Mouse (Mus musculus) intestine, embryonic 14.5 days (tissue): ENCODE measurements around the gene Pla2g2e. TPM values are rescaled to one million over a fixed set of nuclear protein-coding genes. Genes with fewer than 3 reads are reported as not detected.
A peak's percentile ranks its signal among the peaks of the same experiment; 100 is the strongest.
"Not testable (repeated sequence)": the region's sequence is repeated elsewhere in the genome, so short reads cannot be mapped to it uniquely, and the experiment has no call there.

Experiments used
- ATAC-seq: fragments of 200-750 bp; cut with Nextera tagmentation; replicated peaks from 2 replicates; pipeline ENCODE4 v1.8.0; 2017; ENCODE audit warnings: low read depth, moderate number of reproducible peaks, moderate TSS enrichment, moderate library complexity; ENCODE audit not compliant: low FRiP score, low TSS enrichment
- DNase-seq: peaks from one replicate; pipeline ENCODE4 v3.0.0-alpha.2; 2018; ENCODE audit warnings: low spot score
- H3K27ac ChIP-seq: fragments of 300-500 bp; sonication (generic); 2 replicates; pipeline ENCODE4 v1.5.1; 2014; ENCODE audit warnings: low read depth, mild to moderate bottlenecking, control low read depth
- H3K27me3 ChIP-seq: fragments of 300-500 bp; sonication (generic); replicated peaks from 2 replicates; pipeline ENCODE4 v1.6.1; 2014; ENCODE audit warnings: low read length, control low read depth; ENCODE audit not compliant: control insufficient read depth, insufficient read depth
- H3K36me3 ChIP-seq: fragments of 300-500 bp; sonication (generic); 2 replicates; pipeline ENCODE4 v1.6.1; 2014; ENCODE audit warnings: low read length, control low read depth; ENCODE audit not compliant: control insufficient read depth, insufficient read depth
- H3K4me1 ChIP-seq: fragments of 300-500 bp; sonication (generic); replicated peaks from 2 replicates; pipeline ENCODE4 v1.6.1; 2014; ENCODE audit warnings: low read length, control low read depth, mixed read lengths; ENCODE audit not compliant: control insufficient read depth, insufficient read depth
- H3K4me2 ChIP-seq: fragments of 300-500 bp; sonication (generic); 2 replicates; pipeline ENCODE4 v1.6.1; 2014; ENCODE audit warnings: low read length
- H3K4me3 ChIP-seq: fragments of 300-500 bp; sonication (generic); 2 replicates; pipeline ENCODE4 v1.5.1; 2014; ENCODE audit warnings: low read depth, low read length, control low read depth, mixed read lengths
- H3K9ac ChIP-seq: fragments of 300-500 bp; sonication (generic); 2 replicates; pipeline ENCODE4 v1.6.1; 2014; ENCODE audit warnings: mild to moderate bottlenecking, low read length
- H3K9me3 ChIP-seq: fragments of 300-500 bp; sonication (generic); 2 replicates; pipeline ENCODE4 v1.6.1; 2016; ENCODE audit warnings: low read length, control low read depth; ENCODE audit not compliant: control insufficient read depth
- WGBS: fragments of 180-500 bp; shearing (Covaris S2); extraction: QIAGEN DNeasy Blood & Tissue Kit; methylation state at CpG from one replicate; pipeline ENCODE4 v1.1.7; 2014; 5-methylcytosine and 5-hydroxymethylcytosine counted together
- polyA plus RNA-seq: library from polyadenylated mRNA; unstranded; fragments of >200 nt; fragmentation: Nextera tagmentation; extraction: Ambion mirVana; gene quantifications from 2 replicates; pipeline ENCODE4 v1.2.1, GENCODE M21; 2014

Gene Pla2g2e
- polyA plus RNA-seq, 1 experiment from 2014 or later: not detected

- H3K4me2 ChIP-seq, H3K36me3 ChIP-seq, H3K9ac ChIP-seq, ATAC-seq, H3K27ac ChIP-seq, DNase-seq, H3K4me3 ChIP-seq, H3K27me3 ChIP-seq, H3K4me1 ChIP-seq, H3K9me3 ChIP-seq: not testable (repeated sequence)
- WGBS: 78% methylated on average over 2 of the region's 2 CpGs
These were observed 2.5 kb upstream of the Pla2g2e start for GRCm38 (mm10) chr4:138875275-138875674.

- WGBS: 98% methylated on average over 2 of the region's 2 CpGs
- no peak overlapping the region for H3K4me3 ChIP-seq
- ATAC-seq (no peak), DNase-seq (no peak)
- H3K27ac ChIP-seq: no peak overlapping the region
- H3K9me3 ChIP-seq: no peaks in the 10 kb centered on the region
- no peaks in the 10 kb centered on the region for H3K4me1 ChIP-seq
- no peak overlapping the region for H3K4me2 ChIP-seq
- no peaks in the 10 kb centered on the region for H3K27me3 ChIP-seq
- H3K9ac ChIP-seq: no peak overlapping the region
- no peaks in the 10 kb centered on the region for H3K36me3 ChIP-seq
These were observed 1.8 kb upstream of the Pla2g2e start for GRCm38 (mm10) chr4:138875986-138876385.

- no peak overlapping the region for H3K27ac ChIP-seq
- no peak for ATAC-seq
- no peaks in the 10 kb centered on the region for H3K9me3 ChIP-seq
- H3K27me3 ChIP-seq: no peaks in the 10 kb centered on the region
- no peak overlapping the region for H3K4me3 ChIP-seq
- no peak overlapping the region for H3K4me2 ChIP-seq
- no peaks in the 10 kb centered on the region for H3K36me3 ChIP-seq
- WGBS: 49% methylated on average over 8 of the region's 8 CpGs
- H3K9ac ChIP-seq: no peak overlapping the region
- H3K4me1 ChIP-seq: no peaks in the 10 kb centered on the region
- no peak for DNase-seq
These were observed 1.0 kb downstream of the Pla2g2e start for GRCm38 (mm10) chr4:138878783-138879182.

DNA sequence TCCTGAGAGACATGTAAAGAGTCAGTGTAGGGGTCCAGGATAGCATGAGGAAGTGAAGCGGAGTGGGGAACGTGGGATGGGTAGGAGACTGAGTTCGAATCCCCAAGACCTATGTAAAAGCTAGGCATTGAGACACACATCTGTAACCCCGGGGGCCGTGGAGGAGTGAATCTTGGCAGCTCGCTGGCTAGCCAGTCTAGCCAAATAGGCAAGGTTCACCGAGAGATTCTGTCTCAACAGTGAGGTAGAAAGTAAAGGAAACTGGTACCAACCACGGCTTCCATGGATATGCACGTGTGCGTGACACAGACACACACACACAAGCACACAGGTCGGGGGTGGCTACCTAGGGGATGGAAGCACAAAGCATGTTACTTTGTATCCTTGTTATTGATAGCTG, 2.1 kb downstream of the Pla2g2e start:
- Histone ChIP-seq H3K4me3 (no peak overlapping the region), H3K4me2 (no peak overlapping the region), H3K27ac (no peak overlapping the region), H3K9ac (no peak overlapping the region), H3K4me1 (no peaks in the 10 kb centered on the region), H3K9me3 (no peaks in the 10 kb centered on the region), H3K36me3 (no peaks in the 10 kb centered on the region), H3K27me3 (no peaks in the 10 kb centered on the region)
- no peak for DNase-seq
- WGBS: 85% methylated on average over 11 of the region's 11 CpGs
- no peak for ATAC-seq

DNA sequence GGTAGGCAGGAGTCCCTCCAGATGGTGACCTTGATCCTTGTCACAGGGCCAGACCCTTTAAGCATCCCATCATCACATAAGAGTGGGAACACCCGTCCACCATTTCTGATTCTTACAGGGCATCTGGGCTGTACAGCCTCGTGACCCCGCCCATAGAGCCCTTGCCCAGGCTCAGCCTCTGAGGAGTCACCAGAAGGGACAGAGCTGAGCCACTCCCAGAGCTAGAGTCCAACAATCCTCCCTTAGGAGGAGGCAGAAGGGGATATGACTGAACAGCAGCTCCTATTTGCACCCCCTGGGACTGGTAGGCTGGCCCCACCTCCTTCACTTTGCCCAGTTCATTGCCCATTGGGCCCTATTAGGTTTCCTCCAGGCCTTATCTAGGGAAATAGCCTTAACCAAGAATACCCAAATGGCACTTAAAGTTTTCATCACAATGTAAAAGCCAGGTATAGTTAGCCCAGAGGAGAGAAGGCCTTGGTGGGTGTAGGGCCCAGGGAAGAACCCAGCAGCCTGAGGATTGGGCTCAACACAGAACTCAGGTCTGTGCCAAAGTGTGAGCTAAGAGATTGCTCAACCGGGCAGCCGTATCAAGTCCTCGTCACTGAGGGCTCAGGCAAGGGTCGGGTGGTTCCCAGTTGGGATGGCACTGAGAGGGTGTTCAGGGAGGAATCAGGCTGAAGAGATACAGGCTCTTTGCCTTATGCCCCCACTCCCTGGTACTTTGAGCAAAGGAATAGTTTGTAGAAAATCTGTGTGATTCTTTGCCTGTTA, 3.3 kb downstream of the Pla2g2e start:
- DNase-seq (no peak), ATAC-seq (no peak)
- H3K36me3 ChIP-seq: no peaks in the 10 kb centered on the region
- H3K4me3 ChIP-seq: no peak overlapping the region
- no peak overlapping the region for H3K27ac ChIP-seq
- no peaks in the 10 kb centered on the region for H3K9me3 ChIP-seq
- no peak overlapping the region for H3K4me2 ChIP-seq
- no peak overlapping the region for H3K9ac ChIP-seq
- H3K4me1 ChIP-seq: no peaks in the 10 kb centered on the region
- WGBS: 78% methylated on average over 7 of the region's 7 CpGs
- H3K27me3 ChIP-seq: no peaks in the 10 kb centered on the region

GRCm38 (mm10) chr4:138882179-138882578, 4.4 kb downstream of the Pla2g2e start:
- Histone ChIP-seq H3K27ac (no peak overlapping the region), H3K4me1 (no peaks in the 10 kb centered on the region), H3K9ac (no peak overlapping the region), H3K27me3 (no peaks in the 10 kb centered on the region), H3K36me3 (no peaks in the 10 kb centered on the region), H3K4me3 (no peak overlapping the region), H3K4me2 (peak overlapping the region; percentile 38), H3K9me3 (no peaks in the 10 kb centered on the region)
- DNase-seq (no peak), ATAC-seq (no peak)
- 16% methylated on average over 16 of the region's 16 CpGs for WGBS

GRCm38 (mm10) chr4:138884261-138884660, 6.5 kb downstream of the Pla2g2e start:
- H3K36me3 ChIP-seq: no peaks in the 10 kb centered on the region
- peak; percentile 94 for DNase-seq
- ATAC-seq: no peak
- H3K4me2 ChIP-seq: no peak overlapping the region
- H3K27me3 ChIP-seq: no peaks in the 10 kb centered on the region
- no peaks in the 10 kb centered on the region for H3K9me3 ChIP-seq
- 21% methylated on average over 6 of the region's 6 CpGs for WGBS
- H3K9ac ChIP-seq: no peak overlapping the region
- no peak overlapping the region for H3K27ac ChIP-seq
- H3K4me1 ChIP-seq: no peaks in the 10 kb centered on the region
- no peak overlapping the region for H3K4me3 ChIP-seq

- no peak overlapping the region for H3K4me2 ChIP-seq
- no peaks in the 10 kb centered on the region for H3K4me1 ChIP-seq
- H3K9me3 ChIP-seq: no peaks in the 10 kb centered on the region
- H3K36me3 ChIP-seq: peaks cover 16% of the 10 kb centered on the region; the same call in 1 of the 2 replicates
- H3K27ac ChIP-seq: no peak overlapping the region
- ATAC-seq (no peak), DNase-seq (no peak)
- H3K27me3 ChIP-seq: no peaks in the 10 kb centered on the region
- no peak overlapping the region for H3K9ac ChIP-seq
- no peak overlapping the region for H3K4me3 ChIP-seq
- WGBS: 70% methylated on average over 7 of the region's 7 CpGs
These were observed 11.4 kb downstream of the Pla2g2e start for GRCm38 (mm10) chr4:138889165-138889564.

GRCm38 (mm10) chr4:138889635-138890034, 11.9 kb downstream of the Pla2g2e start:
- ATAC-seq: no peak

More at GRCm38 (mm10) chr4:138889635-138890034, 11.9 kb downstream of the Pla2g2e start:
- DNase-seq: no peak
- Histone ChIP-seq H3K4me1 (no peaks in the 10 kb centered on the region), H3K27me3 (no peaks in the 10 kb centered on the region), H3K9ac (no peak overlapping the region), H3K4me3 (no peak overlapping the region), H3K27ac (no peak overlapping the region), H3K36me3 (peaks cover 20% of the 10 kb centered on the region), H3K9me3 (no peaks in the 10 kb centered on the region), H3K4me2 (no peak overlapping the region)
- 68% methylated on average over 8 of the region's 8 CpGs for WGBS
